Mouse (Mus musculus): ENCODE results near the gene Sbf2. TPM values are rescaled to one million over a fixed set of nuclear protein-coding genes. Genes with fewer than 3 reads are reported as not detected.

The Sbf2 gene
- polyA plus RNA-seq, 1 experiment: 5.5 TPM

DNA sequence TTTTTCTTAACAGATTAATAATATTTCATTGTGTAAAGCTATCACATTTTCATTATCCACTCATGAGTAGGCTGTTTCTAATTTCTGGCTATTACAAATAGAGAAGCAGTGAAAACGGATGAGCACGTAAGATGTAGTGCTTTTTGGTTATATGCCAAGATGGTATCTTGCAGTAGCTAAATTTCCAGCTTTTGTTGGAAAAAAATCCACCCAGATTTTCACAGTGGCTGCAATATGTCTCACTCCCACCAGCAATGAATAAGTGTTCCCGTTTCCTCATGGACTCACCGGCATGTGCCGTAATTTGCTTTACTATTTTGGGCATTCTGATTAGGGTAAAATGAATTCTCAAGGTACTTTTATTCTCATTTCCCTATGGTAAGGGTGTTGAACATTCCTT, 129.7 kb downstream of the Sbf2 start:
- no peaks in the 10 kb centered on the region for H3K36me3 ChIP-seq (ENCODE audit: control insufficient read depth, insufficient read depth, low read length)
- no peak overlapping the region for H3K4me3 ChIP-seq (ENCODE audit: extremely low read depth, insufficient read depth, insufficient read length)
- TF ChIP-seq POLR2A (IDR thresholded peaks at IDR 0.05; ENCODE audit: low read depth, low read length) (no peak), CTCF (IDR thresholded peaks at IDR 0.05; ENCODE audit: extremely low read depth, insufficient read depth, insufficient read length, insufficient replicate concordance) (no peak)
- no peaks in the 10 kb centered on the region for H3K27me3 ChIP-seq (ENCODE audit: control insufficient read depth, insufficient read depth, low read length)
- no peak overlapping the region for H3K27ac ChIP-seq (ENCODE audit: insufficient read depth, low read length)
- no peaks in the 10 kb centered on the region for H3K4me1 ChIP-seq (ENCODE audit: control insufficient read depth, insufficient read depth, insufficient read length)
- DNase-seq (ENCODE audit: low read depth in 1 of 2, low spot score in 2 of 2): no peak
- WGBS: 92% methylated on average over 5 of the region's 5 CpGs

DNA sequence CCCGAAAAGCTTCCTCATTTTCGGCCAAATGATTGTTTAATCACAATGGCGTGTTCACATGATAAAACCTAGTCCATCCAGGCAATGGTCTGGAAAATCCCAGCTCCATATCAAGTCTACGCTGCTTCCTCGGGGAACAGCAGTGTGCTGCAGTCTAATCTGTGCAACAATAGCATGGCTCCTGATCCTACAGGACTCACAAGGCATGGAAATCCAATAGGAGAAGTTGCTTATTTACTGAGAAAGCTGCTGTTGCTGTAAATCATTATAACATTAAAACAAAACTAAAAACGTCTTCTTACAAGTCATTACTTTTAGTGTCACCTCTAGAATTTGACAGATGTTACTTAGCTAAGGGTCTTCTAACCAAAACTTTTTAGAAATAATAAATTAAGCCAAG, 143.7 kb downstream of the Sbf2 start:
- Histone ChIP-seq H3K27me3 (ENCODE audit: control insufficient read depth, insufficient read depth, low read length) (no peaks in the 10 kb centered on the region), H3K4me1 (ENCODE audit: control insufficient read depth, insufficient read depth, insufficient read length) (0 out of 2 replicates have a peak, but pooled peaks cover 2% of the 10 kb centered on the region), H3K36me3 (ENCODE audit: control insufficient read depth, insufficient read depth, low read length) (no peaks in the 10 kb centered on the region), H3K27ac (ENCODE audit: insufficient read depth, low read length) (no peak overlapping the region), H3K4me3 (ENCODE audit: extremely low read depth, insufficient read depth, insufficient read length) (no peak overlapping the region)
- no peak for DNase-seq (ENCODE audit: low read depth in 1 of 2, low spot score in 2 of 2)
- WGBS: 77% methylated on average over 6 of the region's 6 CpGs
- no peak for TF ChIP-seq POLR2A (IDR thresholded peaks at IDR 0.05; ENCODE audit: low read depth, low read length)
- no peak for TF ChIP-seq CTCF (IDR thresholded peaks at IDR 0.05; ENCODE audit: extremely low read depth, insufficient read depth, insufficient read length, insufficient replicate concordance)

DNA sequence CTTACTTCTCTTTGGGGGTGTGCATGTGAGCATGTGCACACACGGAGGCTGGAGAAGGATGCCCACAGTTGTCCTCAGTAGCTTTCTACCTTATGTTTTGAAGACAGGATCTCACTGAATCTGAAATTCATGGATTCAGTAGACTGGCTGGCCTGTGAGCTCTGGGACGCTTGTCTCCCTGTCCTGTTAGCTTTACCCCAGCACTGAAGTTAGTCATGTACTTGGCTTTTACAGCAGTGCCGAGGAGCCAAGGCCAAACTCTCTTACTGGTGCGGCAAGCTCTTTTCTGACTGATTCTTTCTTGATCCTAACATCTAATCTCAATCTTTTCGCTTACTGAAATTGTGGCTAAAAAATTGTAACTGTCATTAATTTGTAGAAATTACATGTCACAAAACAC, 151.3 kb downstream of the Sbf2 start:
- WGBS: 94% methylated on average over 5 of the region's 5 CpGs
- Histone ChIP-seq H3K36me3 (ENCODE audit: control insufficient read depth, insufficient read depth, low read length) (no peaks in the 10 kb centered on the region; the same call in 1 of the 2 replicates), H3K4me3 (ENCODE audit: extremely low read depth, insufficient read depth, insufficient read length) (no peak overlapping the region), H3K27ac (ENCODE audit: insufficient read depth, low read length) (no peak overlapping the region), H3K4me1 (ENCODE audit: control insufficient read depth, insufficient read depth, insufficient read length) (no peaks in the 10 kb centered on the region), H3K27me3 (ENCODE audit: control insufficient read depth, insufficient read depth, low read length) (no peaks in the 10 kb centered on the region)
- DNase-seq (ENCODE audit: low read depth in 1 of 2, low spot score in 2 of 2): no peak
- TF ChIP-seq CTCF (IDR thresholded peaks at IDR 0.05; ENCODE audit: extremely low read depth, insufficient read depth, insufficient read length, insufficient replicate concordance): no peak
- no peak for TF ChIP-seq POLR2A (IDR thresholded peaks at IDR 0.05; ENCODE audit: low read depth, low read length)

DNA sequence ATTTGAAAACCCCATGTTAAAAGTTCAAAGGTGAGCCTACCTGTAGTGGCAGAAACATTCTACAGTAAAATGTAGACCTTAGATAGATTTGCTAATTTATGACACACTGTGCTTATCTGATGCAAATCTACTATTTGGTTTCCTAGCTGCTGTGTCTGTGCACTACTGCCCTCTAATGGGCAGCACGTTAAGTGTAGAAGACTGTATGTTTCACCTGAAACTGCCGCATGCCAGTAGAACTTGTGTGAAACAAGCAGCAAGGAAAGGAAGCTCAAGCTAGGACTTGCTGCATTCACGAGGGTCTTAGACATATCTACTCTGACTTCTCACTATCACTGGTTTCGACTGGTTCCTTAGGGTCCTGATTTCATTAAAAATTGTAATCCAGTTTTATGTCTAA, 182.4 kb downstream of the Sbf2 start:
- Histone ChIP-seq H3K4me1 (ENCODE audit: control insufficient read depth, insufficient read depth, insufficient read length) (no peaks in the 10 kb centered on the region), H3K4me3 (ENCODE audit: extremely low read depth, insufficient read depth, insufficient read length) (no peak overlapping the region), H3K27me3 (ENCODE audit: control insufficient read depth, insufficient read depth, low read length) (no peaks in the 10 kb centered on the region), H3K36me3 (ENCODE audit: control insufficient read depth, insufficient read depth, low read length) (no peaks in the 10 kb centered on the region), H3K27ac (ENCODE audit: insufficient read depth, low read length) (no peak overlapping the region)
- WGBS: 15% methylated on average over 4 of the region's 4 CpGs
- TF ChIP-seq POLR2A (IDR thresholded peaks at IDR 0.05; ENCODE audit: low read depth, low read length): no peak
- peak; percentile 35; the same call in 1 of the 2 replicates for TF ChIP-seq CTCF (IDR thresholded peaks at IDR 0.05; ENCODE audit: extremely low read depth, insufficient read depth, insufficient read length, insufficient replicate concordance)
- peak; percentile 47 to 57 for DNase-seq (ENCODE audit: low read depth in 1 of 2, low spot score in 2 of 2)

DNA sequence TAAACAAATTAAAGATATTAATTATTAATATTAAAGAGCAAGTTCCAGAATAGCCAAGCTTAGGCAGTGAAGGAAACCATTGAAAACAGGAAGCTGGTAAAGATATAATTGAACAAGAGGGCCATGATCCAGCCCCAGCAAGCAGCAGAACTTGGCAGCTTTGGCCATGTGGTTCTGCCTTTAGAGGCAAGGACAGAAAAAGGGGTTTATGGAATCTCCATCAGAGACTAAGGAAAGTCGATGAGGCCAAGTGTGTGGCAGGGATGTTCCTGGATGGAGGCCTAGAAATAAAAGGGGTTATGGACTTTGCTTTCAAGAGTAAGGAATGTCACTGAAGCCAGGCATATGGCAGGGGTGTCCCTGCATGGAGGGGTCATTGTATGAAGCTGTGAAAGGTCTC, 198.4 kb downstream of the Sbf2 start:
- WGBS: 93% methylated on average over 1 of the region's 1 CpGs
- Histone ChIP-seq H3K36me3 (ENCODE audit: control insufficient read depth, insufficient read depth, low read length) (no peaks in the 10 kb centered on the region), H3K27ac (ENCODE audit: insufficient read depth, low read length) (no peak overlapping the region), H3K4me1 (ENCODE audit: control insufficient read depth, insufficient read depth, insufficient read length) (no peaks in the 10 kb centered on the region), H3K27me3 (ENCODE audit: control insufficient read depth, insufficient read depth, low read length) (no peaks in the 10 kb centered on the region), H3K4me3 (ENCODE audit: extremely low read depth, insufficient read depth, insufficient read length) (no peak overlapping the region)
- no peak for DNase-seq (ENCODE audit: low read depth in 1 of 2, low spot score in 2 of 2)
- no peak for TF ChIP-seq CTCF (IDR thresholded peaks at IDR 0.05; ENCODE audit: extremely low read depth, insufficient read depth, insufficient read length, insufficient replicate concordance)
- TF ChIP-seq POLR2A (IDR thresholded peaks at IDR 0.05; ENCODE audit: low read depth, low read length): no peak

DNA sequence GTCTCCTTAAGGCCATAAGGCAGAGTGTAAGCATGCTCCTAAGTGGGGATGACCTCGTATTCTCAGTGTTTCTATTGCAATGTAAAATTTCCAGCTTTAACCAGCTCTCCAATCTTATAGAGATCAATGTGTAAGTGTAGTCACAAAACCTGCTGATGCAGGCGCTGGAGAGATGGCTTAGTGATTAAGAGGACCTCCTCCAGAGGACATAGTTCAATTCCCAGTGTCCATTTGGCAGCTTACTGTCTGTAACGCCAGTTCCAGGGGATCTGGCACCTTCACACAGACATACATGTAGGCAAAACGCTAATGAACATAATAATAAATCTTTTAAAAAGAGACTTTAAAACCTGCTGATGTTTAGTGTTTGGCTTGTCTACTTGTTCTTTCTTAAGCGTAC, 200.4 kb downstream of the Sbf2 start:
- DNase-seq (ENCODE audit: low read depth in 1 of 2, low spot score in 2 of 2): no peak
- Histone ChIP-seq H3K27me3 (ENCODE audit: control insufficient read depth, insufficient read depth, low read length) (no peaks in the 10 kb centered on the region), H3K36me3 (ENCODE audit: control insufficient read depth, insufficient read depth, low read length) (no peaks in the 10 kb centered on the region), H3K4me1 (ENCODE audit: control insufficient read depth, insufficient read depth, insufficient read length) (no peaks in the 10 kb centered on the region), H3K4me3 (ENCODE audit: extremely low read depth, insufficient read depth, insufficient read length) (no peak overlapping the region), H3K27ac (ENCODE audit: insufficient read depth, low read length) (no peak overlapping the region)
- 91% methylated on average over 5 of the region's 5 CpGs for WGBS
- TF ChIP-seq POLR2A (IDR thresholded peaks at IDR 0.05; ENCODE audit: low read depth, low read length) (no peak), CTCF (IDR thresholded peaks at IDR 0.05; ENCODE audit: extremely low read depth, insufficient read depth, insufficient read length, insufficient replicate concordance) (no peak)

DNA sequence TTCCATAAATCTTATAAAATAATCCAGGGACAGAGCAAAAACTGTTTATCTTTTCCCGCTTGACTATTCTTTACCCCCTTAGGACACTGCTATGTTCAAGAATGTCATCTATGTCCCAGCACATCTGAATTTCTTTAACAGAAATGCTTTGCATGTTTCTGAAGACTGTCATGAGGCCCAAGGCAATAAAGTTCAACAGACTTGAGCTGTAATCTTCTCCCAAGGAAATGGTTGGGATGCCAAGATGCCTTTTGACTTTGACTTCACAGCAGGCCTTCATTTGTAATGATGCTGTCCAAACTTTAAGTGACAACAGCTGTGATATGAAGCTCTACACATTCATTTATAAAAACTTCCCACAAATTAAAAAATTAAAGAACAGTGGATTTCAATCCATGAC, 212.6 kb downstream of the Sbf2 start:
- no peaks in the 10 kb centered on the region for H3K4me1 ChIP-seq (ENCODE audit: control insufficient read depth, insufficient read depth, insufficient read length)
- no peak for TF ChIP-seq CTCF (IDR thresholded peaks at IDR 0.05; ENCODE audit: extremely low read depth, insufficient read depth, insufficient read length, insufficient replicate concordance)
- TF ChIP-seq POLR2A (IDR thresholded peaks at IDR 0.05; ENCODE audit: low read depth, low read length): no peak
- DNase-seq (ENCODE audit: low read depth in 1 of 2, low spot score in 2 of 2): no peak
- H3K36me3 ChIP-seq (ENCODE audit: control insufficient read depth, insufficient read depth, low read length): no peaks in the 10 kb centered on the region
- 93% methylated on average over 1 of the region's 1 CpGs for WGBS
- no peak overlapping the region for H3K27ac ChIP-seq (ENCODE audit: insufficient read depth, low read length)
- H3K27me3 ChIP-seq (ENCODE audit: control insufficient read depth, insufficient read depth, low read length): no peaks in the 10 kb centered on the region
- H3K4me3 ChIP-seq (ENCODE audit: extremely low read depth, insufficient read depth, insufficient read length): no peak overlapping the region

All from spleen, adult 2 months (tissue).